Mouse (Mus musculus) thymus, postnatal 10 days (tissue): ENCODE measurements around the gene Trim58.
A peak's percentile ranks its signal among the peaks of the same experiment; 100 is the strongest.

Source experiments
- DNase-seq, 2 experiments: peaks; one replicate each; pipeline ENCODE4 v3.0.0; 2021; ENCODE audit warnings: low spot score in 2 of 2

Trim58 gene

DNA sequence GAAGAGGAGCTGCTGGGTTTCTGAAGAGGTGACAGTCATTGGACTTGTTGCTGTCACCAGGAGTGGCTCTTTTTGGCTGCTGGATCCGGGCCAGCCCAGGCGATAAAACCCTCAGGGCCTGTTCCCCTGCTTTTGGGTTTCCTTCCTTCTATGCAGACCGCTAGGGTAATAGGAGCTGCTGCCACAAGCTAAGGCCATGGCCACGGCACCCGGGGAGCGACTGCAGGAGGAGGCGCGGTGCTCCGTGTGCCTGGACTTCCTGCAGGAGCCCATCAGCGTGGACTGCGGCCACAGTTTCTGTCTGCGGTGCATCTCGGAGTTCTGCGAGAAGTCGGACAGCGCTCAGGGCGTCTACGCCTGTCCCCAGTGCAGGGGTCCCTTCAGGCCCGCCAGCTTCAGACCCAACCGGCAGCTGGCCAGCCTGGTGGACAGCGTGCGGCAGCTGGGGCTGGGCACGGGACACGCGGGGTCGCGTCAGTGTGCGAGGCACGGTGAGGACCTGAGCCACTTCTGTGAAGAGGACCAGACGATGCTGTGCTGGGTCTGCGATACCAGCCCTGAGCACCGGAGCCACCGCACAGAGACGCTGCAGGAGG, at the start of gene Trim58:
Gene Trim58 (plus strand): TSS at position 194 of the 596 bp plus-strand sequence.
- no peak for DNase-seq

DNA sequence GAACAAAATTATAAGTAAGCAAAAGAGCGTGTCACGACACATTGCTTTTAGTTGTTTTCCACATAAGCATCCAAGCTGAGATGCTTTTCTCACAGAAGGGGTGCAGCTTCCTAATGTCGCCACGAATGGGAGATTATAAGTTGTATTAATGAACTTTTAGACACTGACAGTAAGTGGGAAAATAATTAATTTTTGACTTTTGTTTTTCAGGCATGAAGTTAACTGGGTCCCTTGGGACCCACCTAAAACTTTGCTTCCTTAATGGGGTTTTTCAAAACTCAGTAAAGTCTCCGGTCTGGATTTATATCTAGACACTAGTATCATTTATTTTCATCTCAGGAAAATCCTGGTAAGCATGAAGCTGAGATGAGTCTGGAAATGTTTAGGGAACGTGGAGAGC, 45.5 kb upstream of the Trim58 start, which contains the start of gene Olfr324:
Gene Olfr324 (plus strand): TSS at position 301 of the 400 bp plus-strand sequence.
- DNase-seq, result no peak

DNA sequence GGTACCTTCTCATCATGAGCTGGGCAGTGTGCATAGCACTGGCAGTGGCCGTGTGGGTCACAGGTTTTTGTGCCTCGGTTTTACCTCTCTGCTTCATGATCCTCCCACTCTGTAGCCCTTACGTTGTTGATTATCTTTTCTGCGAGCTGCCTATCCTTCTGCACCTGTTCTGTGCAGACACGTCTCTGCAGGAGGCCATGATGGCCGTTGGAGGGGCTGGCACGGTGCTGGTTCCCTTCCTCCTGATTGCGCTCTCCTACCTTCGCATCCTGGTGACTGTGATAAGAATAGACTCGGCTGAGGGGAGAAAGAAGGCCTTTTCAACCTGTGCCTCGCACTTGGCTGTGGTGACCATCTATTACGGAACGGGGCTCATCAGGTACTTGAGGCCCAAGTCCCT, 42.4 kb upstream of the Trim58 start:
- DNase-seq, result no peak

DNA sequence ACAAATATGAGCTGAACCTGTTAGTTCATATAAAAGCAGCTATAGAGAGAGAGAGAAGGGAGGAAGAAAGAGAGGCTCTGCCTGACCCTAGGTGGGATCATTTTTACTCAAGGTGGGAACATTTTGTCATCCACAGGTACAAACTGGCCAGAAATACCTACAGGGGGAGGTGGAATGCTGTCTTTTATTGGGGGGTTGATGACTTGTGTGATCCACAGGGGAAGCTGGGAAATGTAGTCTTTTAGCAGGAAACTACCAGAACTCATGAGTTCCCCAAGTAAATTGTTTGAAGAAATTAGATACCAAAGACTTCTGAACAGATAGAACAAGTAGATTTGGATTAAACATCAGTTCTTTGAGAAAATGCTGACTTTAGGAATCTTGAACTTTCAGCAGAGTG, 38.2 kb upstream of the Trim58 start:
- DNase-seq, result no peak

DNA sequence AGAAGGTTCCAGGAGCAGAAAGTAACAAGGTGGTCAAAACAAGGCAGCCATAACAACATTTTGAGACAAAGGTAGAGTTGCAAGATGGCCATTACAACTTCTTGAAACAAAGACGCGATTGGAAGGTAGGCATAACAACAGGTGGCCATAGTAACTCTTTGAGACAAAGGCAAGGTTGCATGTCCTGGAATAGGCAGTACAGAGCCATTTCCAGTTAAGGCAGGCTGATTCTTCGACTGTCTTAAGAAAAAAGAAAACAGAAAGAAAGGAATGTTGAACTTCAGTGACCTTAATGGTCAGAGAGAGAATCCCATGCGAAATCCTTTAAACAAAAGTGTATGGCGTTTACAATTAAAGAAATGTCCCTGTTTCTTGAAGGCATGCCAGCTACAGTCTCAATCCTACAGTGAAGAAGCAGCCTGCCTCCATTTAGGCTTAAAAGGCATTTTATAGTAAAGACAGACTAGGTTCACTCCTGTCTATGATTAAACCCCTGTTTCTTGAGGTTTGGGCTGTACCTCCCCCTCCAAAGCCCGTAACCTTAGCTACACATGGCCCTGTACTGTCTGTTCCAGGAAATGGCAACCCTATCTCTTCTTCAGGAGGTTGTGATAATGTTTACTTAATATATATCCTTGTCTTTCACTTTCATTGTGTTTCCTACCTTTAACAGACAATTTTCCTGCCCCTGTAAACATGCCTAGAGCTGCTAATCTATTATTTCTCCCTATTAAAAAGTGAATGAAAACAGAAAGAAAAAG, 37.3 kb upstream of the Trim58 start:
- no peak for DNase-seq

DNA sequence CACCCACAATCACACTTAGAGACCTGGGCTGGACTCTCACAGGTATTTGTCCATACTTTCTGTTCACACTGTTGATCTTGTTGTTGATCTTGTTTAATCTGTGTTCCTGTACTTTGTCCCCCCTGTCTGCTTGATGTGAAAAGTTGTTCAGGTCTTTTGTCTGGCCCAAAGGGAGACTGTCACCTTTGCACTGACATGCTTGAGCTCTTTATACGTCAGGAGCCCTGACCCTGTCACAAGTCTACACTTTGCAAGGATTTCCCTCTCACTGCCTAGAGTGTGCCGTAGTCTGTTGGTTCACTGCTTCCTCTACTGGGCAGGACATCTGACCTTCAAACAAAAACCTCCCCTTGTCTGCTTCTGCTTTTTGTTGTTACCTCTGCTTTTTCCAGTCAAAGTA, 35.6 kb upstream of the Trim58 start:
- DNase-seq, result no peak

DNA sequence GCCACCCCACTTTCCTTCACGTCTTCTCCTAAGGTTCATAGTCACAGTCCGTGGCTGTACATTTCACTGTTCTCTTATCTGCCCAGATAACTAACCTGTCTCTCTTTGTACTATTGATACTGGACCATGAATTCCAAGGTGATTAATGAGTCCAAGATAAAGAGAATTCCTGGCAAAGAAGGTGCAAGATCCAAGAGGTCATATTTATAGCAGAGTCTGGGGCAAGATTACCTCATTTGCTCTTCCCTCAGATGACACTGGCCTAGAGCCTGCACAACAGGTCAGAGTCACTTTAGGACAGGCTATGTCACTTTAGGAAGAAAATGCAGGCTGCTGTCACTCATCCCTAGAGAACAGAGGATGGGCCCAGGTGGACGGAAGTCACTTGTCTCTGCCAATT, 35.0 kb upstream of the Trim58 start:
- DNase-seq, result no peak

DNA sequence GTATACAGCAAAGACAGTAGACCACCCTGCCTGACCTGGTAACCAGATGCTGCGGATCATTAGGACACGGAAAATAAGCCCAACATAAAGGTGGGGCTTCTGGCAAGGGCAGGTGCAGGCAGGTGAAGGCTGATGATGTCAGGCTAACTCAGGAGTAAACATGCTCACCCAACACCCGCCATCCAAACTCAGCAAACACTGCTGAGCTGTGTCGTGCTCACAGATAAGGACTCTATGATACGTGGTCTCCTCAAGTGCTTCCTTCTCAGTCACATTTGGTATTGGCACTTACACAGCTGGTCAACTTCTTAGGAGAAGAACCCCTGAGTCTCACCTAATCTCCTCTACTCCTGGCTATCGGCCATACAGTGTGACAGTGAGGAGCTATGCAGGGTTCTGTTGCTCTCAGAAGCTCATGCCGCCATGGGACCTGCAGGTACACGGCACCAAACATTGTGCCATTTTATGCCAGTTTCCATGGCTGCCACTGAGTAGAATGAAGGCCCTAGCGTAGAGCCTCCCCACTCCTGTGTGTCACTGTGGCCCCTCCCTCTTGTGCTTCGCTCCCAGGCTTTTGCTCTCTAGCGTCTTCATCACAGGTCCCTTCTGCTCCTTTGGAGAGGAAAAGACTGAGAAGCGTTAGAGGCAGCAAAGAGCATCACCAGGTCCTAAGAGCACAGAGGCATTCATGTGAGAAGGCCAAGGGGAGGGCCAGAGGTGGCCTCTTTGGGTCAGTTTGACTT, 33.9 kb upstream of the Trim58 start:
- DNase-seq, result no peak

DNA sequence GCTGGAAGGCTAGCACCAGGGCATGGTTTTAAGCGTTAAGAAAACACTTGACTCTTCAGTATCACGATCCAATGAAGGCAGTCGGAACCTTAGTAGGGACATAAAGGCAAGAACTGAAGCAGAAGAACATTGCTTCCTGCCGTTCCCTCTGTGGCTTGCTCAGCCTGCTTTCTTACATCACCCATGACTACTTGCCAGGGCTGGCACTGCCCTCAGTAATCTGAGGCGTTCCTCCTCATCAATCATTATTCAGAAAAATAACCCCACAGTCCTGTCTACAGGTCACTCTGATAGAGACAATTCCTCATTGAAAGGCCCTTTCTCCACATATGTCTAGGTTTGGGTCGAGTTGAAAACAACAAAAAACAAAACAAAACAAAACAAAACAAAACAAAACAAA, 33.2 kb upstream of the Trim58 start:
- no peak for DNase-seq

DNA sequence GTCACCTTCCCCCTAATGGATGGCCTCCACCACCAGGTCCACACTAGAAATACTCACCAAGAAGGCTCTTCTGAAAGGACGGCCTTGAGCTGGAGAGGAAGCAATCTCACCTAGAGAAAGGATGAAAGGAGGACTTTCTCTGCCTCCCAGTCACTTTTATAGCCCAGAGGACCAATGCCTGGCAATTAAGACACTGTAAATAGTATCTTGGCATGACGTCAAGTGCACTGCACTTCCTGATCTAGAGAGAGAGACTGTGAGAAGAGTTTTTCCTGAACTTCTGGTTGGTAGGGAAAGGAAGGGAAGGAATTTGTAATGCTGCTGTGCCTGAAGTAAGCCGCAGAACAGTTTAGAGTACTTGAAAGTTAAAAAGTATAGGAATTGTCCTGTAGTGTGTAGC, 26.9 kb upstream of the Trim58 start:
- DNase-seq, result no peak

DNA sequence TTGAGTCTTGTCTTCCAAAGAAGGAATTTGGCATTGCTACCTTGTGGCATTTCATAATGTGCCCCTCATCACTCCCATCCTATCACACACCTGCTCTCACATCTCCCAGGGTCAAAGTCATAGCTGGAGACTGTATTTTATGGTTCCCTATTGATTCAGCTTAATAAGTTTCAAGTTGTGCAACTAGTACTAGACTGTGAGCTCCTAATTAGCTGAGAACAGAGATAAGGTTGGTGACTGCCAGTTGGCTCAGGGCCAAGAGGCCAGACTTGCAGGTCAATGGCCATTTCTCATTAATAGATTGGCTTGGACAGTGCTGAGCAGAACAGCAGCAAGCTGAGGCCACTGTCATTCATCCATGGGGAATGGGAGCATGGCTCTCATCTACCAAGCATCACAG, 25.7 kb upstream of the Trim58 start:
- DNase-seq, result no peak

DNA sequence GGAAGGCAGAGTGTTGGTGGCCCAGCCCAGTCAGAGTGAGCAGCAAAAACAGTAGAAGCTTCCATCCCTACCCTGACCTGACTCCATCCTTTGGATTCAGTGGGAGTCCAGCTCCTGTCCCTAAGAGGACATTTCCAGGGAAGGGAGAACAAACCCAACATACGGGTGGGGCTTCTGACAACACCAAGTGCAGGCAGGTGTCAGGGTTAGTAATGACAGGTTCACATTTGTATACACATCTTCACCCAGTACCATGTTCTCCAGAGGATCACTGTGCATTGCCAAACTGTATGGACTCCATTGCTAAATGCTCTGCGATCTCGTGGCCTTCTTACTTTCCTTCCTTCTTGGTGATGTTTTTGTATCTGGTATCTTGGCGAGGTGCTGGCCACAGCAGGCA, 24.3 kb upstream of the Trim58 start, which contains the start of gene 2210407C18Rik:
Gene 2210407C18Rik (minus strand): TSS at position 101 of the 400 bp plus-strand sequence.
- no peak for DNase-seq

DNA sequence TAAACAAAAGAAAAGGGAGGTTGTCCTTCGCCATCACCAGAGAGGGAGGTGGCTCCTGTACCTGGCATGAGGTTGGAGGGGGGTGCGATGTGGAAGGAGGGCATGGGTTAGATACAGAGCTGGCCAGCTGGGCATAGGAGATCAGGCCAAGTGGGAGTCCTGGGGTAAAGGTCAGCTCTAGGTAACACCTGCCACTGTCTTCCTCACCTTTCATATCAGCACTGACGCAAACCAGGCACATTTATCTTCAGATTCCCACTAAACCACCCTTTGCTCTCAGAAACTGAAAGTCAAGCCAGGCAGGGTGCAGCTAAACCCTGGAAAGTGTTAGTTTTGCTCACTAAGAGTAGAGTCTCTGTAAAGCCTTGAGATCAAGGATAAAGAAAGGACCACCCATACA, 21.9 kb upstream of the Trim58 start:
- no peak for DNase-seq

DNA sequence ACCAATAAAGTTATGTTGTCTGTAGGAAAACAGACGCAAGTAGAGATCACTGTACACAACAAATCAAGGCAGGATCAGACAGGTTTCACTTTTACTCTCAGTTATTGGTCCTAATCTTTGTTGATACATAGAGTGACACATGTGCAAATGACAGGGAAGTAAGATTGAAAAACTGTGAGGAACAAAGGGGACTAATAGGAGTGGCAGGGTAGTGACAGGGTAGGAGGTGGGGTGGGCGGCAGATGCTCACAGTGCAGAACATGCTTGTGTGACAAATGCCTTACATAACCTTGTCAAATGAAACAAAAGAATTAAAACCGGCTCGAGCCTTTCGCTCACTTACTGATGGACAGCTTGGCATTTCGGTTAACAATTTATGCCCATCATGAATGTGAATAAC, 21.5 kb upstream of the Trim58 start:
- no peak for DNase-seq

DNA sequence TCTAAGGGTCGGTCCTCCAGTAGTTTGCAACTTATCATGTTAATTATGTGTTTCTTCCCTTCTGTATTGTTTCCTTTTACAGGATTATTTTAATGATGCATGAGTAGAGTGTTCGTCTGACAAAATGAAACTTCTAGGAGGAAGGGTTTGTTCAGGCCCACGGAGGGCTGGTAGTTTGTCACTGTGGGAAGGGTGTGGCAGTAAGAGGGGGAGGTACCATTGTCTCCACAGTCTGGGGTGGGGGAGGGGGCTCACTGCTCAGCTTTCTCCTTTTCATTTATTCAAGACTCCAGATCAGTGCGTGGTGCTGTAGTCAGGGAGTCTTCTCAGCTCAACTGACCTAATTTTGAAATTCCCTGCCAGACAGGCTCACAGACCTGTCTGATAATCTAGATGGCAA, 14.1 kb upstream of the Trim58 start:
- DNase-seq, result no peak

DNA sequence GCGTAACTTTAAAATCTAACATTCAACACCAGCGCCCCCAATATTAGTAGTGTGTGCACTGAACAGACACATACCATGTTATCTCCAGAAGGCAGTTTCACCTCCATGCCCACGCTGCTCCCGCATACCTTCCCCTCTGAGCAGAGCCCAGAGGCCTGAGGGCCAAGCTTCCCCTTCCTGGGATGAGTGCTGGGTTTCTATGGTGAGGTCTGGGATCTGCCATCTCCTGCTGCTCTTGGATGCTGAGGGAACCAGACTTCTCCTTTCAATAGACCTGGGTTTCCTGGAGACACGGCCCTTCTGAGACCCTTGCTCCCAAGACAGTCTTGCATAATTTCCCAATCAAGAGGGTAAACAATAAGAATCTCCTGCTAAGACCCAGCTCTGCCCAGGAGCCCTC, 9.9 kb upstream of the Trim58 start, which contains the start of gene Olfr323:
Gene Olfr323 (minus strand): TSS at position 101 of the 400 bp plus-strand sequence.
- no peak for DNase-seq

DNA sequence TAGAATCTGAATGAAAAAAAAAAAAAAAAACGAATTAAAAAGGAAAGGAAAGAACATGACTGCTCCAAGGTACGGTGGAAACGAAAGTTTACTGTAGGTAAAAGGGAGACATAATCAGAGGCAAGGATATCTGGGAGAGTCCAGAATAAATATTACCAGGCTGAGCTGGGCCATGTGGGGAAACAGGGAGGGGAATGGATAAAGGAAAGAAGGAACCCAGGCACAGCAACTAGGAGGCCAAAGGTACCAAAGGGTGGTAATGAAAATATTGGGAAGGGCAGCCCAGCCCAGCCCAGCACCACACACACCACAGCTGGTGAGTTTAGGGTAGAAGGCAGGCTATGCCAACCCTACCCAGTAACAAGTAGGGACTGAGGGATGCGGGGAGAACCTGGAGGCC, 5.4 kb upstream of the Trim58 start:
- DNase-seq, result no peak

DNA sequence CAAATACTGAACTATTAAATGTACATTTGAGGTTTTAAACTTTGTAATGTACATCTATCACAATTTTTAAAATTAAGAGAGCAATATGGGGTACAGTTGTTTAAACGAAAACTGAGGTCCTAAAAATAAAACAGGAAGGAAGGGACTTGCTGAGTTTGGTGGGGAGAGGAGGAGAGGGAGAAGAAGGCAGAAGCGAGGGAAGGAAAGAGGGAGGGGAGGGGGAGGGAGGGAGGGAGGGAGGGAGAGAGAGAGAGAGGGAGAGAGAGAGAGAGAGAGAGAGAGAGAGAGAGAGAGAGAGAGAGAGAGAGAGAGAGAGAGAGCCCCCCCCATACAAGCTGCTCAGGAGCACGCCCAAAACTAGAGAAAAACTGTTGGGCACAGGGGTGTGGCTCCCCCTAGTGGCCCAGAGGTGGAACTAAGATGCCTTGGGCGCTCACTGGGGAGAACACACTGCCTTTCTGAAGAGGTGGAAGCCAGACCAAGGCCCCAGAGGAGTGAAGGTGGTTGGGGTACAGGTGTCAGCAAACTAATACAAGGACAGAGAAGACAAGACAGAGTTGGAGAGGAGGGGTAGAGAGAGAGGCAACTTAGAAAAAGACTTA, 3.8 kb upstream of the Trim58 start:
- peak; percentile 21 to 61 for DNase-seq

DNA sequence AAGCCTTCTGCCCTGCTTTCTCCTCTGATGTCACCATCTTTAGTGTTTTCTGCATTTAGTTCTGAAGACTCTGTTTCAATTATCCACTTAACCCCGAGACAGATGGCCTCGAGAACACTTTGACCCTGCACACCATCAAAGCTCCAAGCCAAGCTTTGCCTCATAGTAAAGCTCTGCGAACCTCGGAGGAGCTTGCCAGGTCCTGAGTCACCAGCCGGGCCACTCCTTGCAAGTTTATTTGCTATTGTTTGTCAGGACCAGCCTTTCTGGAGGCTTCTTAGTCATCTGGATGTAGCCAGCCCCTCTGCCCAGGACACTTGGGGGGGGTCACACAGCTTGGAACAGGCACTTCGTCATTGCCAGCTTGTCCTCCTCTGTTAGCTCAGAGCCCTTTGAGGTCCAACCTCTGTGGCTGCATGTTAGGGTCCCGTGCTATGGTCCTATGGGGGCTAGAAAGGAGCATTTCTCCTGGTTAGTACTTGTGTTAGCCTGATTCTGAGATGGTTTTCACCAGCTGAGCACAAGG, 2.0 kb upstream of the Trim58 start:
- DNase-seq, result no peak

DNA sequence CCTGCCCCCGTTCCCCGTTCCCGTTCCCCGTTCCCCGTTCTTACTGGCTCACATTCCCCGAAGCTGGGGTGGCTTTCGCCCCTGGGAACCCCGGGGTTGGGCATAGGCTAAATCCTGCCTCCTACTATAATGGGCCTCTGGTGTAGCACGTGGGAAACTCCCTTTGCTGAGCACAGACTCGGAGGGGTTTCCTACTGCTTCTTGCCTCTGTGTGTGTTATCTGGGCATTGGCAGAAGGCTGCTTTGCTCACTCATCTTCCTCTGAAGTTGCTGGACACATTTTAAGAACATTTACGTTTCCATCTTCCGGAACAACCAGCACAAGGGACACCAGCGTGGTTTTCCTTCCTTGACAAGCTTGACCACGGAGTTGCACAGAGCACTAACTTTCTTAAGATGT, 792 bp downstream of the Trim58 start:
- DNase-seq, result no peak

DNA sequence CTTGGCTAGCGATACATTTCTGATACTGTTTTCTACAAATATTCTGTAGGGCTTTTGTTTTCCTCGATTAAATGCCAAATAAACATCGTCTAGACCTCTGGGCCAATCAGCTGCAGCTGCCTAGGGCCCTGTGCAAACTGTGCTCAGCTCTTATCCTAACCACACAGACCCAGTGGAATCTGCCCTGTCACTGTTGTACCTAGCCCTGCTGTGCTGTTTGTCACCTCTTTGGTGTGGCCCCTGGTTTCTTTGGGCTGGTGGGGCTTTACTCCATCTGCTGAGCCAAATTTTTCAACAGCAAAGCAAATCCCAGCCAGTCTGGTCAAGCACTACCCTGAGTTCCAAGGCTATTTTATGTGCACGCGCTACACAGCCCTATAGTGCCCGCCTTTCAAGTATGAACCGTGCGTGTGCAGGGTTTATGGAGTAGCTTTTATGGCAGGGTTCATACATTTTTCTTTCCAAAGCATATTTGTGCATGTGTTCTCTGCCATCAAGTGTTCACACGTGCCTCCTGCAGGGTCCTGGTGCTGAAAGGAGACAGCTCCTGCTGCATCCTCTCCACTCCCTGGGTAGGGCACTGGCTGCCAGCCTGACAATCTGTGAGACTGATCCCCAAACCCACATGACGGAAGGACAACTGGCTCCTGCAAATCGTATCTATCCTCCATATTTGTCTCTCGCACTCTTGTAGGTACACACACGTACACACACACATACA, 1.5 kb downstream of the Trim58 start:
- no peak for DNase-seq
